Mouse (Mus musculus): ENCODE results near the gene Duox2. TPM values are rescaled to one million over a fixed set of nuclear protein-coding genes. Genes with fewer than 3 reads are reported as not detected.

Gene Duox2
- polyA plus RNA-seq, 1 experiment from 2014 or later, result not detected

DNA sequence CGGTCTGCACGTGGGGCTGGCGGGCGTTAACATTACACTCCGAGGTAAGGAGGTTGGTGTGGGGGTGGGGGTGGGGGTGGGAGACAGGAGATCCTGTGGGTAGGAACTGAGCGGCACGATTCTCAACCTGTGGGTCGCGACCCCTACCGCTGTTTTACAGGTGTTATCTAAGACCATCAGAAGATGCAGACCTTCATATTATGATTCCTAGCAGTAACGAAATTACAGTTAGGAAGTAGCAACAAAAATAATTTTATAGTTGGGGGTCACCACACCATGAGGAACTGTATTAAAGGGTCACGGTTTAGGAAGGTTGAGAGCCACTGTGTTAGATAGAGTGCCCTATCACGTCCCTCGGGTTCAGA lies 2.4 kb upstream of the Duox2 start:
- Histone ChIP-seq H3K27ac (no peak overlapping the region), H3K4me2 (replicated peaks) (peak overlapping the region; percentile 87), H3K27me3 (replicated peaks) (peaks cover 76% of the 10 kb centered on the region), H3K9ac (no peak overlapping the region), H3K4me1 (replicated peaks) (peaks cover 39% of the 10 kb centered on the region), H3K36me3 (no peaks in the 10 kb centered on the region), H3K9me3 (no peaks in the 10 kb centered on the region), H3K4me3 (replicated peaks) (peak overlapping the region; percentile 40)
- no peak for ATAC-seq
- 5% methylated on average over 14 of the region's 14 CpGs for WGBS

DNA sequence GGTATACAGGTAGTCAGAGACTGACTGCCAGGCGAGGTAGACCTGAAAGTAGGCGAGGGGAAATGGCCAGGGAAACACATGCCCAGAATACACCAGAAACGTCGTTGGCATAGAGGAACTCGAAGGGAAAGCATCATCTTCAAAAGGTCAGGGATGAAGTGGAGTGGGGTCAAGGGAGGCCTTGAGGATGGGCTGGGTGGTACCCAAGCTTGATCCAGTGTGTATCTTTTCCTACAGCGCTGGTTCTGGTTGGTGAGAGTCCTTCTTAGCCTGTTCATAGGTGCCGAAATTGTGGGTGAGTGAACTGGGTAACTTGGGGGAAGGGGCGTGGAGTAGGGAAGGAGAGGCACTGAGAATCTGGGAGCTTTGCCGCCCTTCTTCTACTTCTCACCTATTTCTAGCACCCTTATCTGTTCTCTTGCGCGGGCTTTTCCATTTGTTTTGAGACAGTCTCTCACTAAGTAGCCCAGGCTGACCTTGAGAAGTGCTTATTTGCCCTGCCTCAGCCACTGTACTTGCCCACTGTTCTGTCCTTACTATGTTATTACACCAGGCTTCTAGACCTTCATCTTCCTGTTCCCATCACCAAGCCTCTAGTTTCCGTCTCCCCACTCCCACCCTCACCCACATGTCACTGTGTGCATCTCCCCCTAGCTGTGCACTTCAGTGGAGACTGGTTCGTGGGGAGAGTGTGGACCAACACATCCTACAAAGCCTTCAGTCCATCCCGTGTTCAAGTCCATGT lies 1.8 kb upstream of the Duox2 start:
- Histone ChIP-seq H3K9me3 (no peaks in the 10 kb centered on the region), H3K36me3 (no peaks in the 10 kb centered on the region), H3K27me3 (replicated peaks) (peaks cover 77% of the 10 kb centered on the region), H3K4me1 (replicated peaks) (peaks cover 39% of the 10 kb centered on the region), H3K27ac (no peak overlapping the region), H3K9ac (no peak overlapping the region), H3K4me2 (replicated peaks) (0 out of 2 replicates have a peak overlapping the region, but pooled peaks have one; percentile 87), H3K4me3 (replicated peaks) (no peak overlapping the region)
- ATAC-seq, result no peak
- 19% methylated on average over 14 of the region's 14 CpGs for WGBS

DNA sequence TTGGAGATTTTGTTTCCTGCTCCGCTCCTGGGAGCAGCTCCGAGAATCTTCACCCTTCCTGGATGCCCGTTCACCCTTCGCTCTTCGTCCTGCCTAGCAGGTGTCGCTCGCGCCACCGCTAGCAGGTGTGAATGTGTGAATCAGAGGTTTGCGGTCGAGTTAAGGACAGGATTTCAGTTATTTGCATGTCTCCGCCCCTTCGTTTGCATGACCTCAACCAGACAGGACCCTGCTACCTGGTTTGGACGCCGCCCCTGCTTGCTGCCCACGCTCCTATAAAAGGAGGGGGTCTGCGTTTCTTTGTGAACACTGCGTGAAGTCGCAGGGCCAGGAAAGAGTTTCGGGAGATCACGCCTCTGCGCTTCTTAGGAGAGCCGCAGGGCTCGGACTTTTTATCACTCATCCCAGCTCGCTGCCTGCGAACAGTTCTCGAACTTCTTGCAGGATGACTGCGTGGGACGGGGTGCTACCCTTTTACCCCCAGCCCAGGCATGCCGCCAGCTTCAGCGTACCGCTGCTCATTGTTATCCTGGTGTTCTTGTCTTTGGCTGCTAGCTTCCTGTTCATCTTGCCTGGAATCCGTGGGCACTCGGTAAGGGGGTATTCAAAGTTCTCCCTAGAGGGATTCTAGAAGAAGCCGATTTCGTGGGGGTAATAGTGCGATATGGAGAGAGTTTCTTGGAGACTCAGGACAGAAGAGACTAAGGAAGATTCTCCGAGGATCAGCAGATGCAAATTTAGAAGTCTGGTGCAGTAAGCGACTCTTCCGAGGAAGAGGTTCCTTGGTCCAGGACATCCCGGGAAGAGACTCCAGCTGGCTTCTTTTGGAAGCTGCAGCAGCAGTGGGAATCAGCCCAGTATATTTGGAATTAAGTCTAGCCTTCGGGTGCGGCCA lies 594 bp upstream of the Duox2 start, which contains the start of gene Duoxa2:
Duoxa2 (plus strand) TSS at position 305 of the 895 bp plus-strand sequence.
- H3K4me3 ChIP-seq (replicated peaks), result peak within 1 kb of the TSS; percentile 29
- H3K27ac ChIP-seq, result no peak within 1 kb of the TSS
- no peaks in the 10 kb centered on the region for H3K36me3 ChIP-seq
- peaks cover 80% of the 10 kb centered on the region for H3K27me3 ChIP-seq (replicated peaks)
- WGBS, result 2% methylated on average over 43 of the region's 43 CpGs
- peak within 1 kb of the TSS; percentile 67 for H3K4me2 ChIP-seq (replicated peaks)
- no peak within 1 kb of the TSS for H3K9ac ChIP-seq
- ATAC-seq, result 0 out of 2 replicates have a peak, but pooled peaks have one; percentile 15
- H3K4me1 ChIP-seq (replicated peaks), result peaks cover 39% of the 10 kb centered on the region
- H3K9me3 ChIP-seq, result no peaks in the 10 kb centered on the region

DNA sequence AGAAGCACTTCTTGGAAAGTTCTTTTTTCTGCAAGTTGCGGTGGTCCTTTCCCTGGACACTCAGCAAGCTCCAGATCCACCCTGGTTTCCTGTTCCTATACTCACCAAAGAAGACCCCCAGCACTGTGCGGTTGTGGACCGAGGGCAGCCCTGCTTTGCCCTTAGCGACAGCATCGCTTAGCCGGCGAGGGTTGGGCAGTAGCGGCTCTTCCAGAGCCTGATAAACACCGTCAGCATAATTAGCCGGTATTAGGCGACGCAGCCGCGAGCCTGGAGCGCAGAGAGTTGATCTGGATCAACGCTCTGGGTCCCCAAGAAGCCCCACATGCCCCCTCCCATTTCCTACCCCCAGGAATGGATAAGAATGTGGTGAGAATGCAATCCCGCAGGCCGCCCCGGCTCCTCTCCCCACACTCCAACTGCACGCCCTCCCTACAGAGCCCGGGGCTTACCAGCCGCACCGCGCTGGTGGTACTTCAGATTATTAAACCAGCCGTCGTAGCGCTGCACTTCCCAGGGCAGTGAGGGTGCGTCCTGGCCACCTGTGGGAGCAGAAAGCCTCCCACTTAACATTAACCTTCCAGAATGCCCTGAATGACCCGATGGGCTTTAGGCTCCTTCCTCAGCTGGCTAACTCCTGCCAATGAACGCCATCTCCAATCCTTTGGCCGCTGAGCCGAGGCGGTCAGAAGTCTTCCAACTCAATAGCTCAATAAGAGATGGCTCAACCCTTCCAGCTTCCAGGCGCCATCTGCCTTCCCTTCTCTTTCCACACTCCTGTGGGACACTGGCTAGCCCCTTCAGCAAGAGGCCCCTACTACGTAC lies 766 bp downstream of the Duox2 start:
- Histone ChIP-seq H3K27me3 (replicated peaks) (peaks cover 87% of the 10 kb centered on the region), H3K27ac (no peak overlapping the region), H3K9me3 (no peaks in the 10 kb centered on the region), H3K9ac (no peak overlapping the region), H3K4me2 (replicated peaks) (peak overlapping the region; percentile 34), H3K4me1 (replicated peaks) (peaks cover 39% of the 10 kb centered on the region), H3K4me3 (replicated peaks) (peak overlapping the region; percentile 18; the same call in 1 of the 2 replicates), H3K36me3 (no peaks in the 10 kb centered on the region)
- no peak for ATAC-seq
- WGBS, result 2% methylated on average over 35 of the region's 35 CpGs

DNA sequence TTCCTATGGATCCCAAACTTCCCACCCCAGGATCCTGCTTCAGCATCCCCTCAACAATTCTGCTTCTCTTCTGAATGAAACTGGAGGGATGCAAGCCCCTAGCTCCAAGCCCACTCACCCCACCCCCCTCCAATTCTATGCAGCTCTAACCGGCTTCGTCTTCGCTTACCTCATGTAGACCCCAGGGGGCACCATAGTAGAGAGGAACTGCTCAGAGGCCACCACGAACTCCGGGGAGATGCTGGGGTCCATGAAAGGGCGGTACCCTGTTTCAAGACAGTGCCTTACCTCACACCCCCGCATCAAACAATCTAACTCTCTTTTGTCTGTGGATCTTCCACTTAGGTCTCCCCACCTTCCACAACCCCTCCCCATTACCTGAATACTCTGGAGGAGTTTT lies 3.3 kb downstream of the Duox2 start:
- no peak for ATAC-seq
- Histone ChIP-seq H3K36me3 (no peaks in the 10 kb centered on the region), H3K27ac (no peak overlapping the region), H3K9ac (no peak overlapping the region), H3K4me3 (replicated peaks) (no peak overlapping the region), H3K9me3 (no peaks in the 10 kb centered on the region), H3K27me3 (replicated peaks) (peaks cover 61% of the 10 kb centered on the region), H3K4me1 (replicated peaks) (peaks cover 22% of the 10 kb centered on the region), H3K4me2 (replicated peaks) (no peak overlapping the region)
- 2% methylated on average over 7 of the region's 7 CpGs for WGBS

DNA sequence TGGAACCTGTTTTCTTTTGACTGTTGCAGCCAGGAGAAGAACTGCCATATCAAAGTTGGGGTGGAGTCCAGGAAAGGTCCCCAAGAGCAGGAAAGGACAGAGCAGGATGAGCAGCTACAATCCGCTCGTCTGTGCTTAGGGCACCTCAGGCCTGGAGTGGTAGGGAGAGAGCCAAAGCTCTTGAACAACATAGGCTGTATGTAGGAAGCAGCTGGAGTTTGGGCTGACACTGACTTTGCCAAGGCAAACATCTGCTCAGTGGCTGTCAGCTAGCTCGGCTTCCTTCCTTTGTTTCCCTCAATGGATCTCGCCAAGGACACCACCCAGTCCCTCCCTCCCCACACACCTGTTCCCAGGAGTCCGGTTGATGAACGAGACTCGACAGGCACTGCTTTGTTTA lies 12.1 kb downstream of the Duox2 start:
- no peaks in the 10 kb centered on the region for H3K4me1 ChIP-seq (replicated peaks)
- H3K9me3 ChIP-seq, result no peaks in the 10 kb centered on the region
- no peak overlapping the region for H3K4me2 ChIP-seq (replicated peaks)
- H3K4me3 ChIP-seq (replicated peaks), result no peak overlapping the region
- no peak overlapping the region for H3K9ac ChIP-seq
- H3K27me3 ChIP-seq (replicated peaks), result no peaks in the 10 kb centered on the region
- H3K27ac ChIP-seq, result no peak overlapping the region
- no peak for ATAC-seq
- no peaks in the 10 kb centered on the region for H3K36me3 ChIP-seq
- 41% methylated on average over 7 of the region's 7 CpGs for WGBS

DNA sequence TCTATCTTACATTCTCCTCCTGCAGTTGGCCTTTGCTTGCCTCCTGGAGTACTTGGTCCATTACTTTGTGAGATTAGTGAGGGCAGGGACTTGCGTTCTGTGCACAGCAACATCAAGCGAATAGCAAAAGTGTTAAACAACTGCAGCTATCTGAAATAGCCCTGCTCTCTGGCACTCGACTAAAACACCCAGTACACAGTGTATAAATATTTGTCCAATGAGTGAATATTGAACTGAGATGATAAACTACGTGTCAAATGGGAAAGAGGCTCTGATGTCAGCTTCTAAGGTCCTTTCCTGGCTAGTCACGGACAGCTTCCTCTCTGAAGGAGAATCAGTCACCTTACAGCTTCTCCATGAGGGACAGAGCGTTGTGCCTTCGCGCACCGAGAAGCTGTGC lies 14.2 kb downstream of the Duox2 start:
- H3K27me3 ChIP-seq (replicated peaks), result no peaks in the 10 kb centered on the region
- H3K9ac ChIP-seq, result no peak overlapping the region
- H3K9me3 ChIP-seq, result no peaks in the 10 kb centered on the region
- 66% methylated on average over 9 of the region's 9 CpGs for WGBS
- H3K27ac ChIP-seq, result no peak overlapping the region
- H3K4me3 ChIP-seq (replicated peaks), result no peak overlapping the region
- no peaks in the 10 kb centered on the region for H3K36me3 ChIP-seq
- H3K4me2 ChIP-seq (replicated peaks), result no peak overlapping the region
- no peaks in the 10 kb centered on the region for H3K4me1 ChIP-seq (replicated peaks)
- no peak for ATAC-seq

DNA sequence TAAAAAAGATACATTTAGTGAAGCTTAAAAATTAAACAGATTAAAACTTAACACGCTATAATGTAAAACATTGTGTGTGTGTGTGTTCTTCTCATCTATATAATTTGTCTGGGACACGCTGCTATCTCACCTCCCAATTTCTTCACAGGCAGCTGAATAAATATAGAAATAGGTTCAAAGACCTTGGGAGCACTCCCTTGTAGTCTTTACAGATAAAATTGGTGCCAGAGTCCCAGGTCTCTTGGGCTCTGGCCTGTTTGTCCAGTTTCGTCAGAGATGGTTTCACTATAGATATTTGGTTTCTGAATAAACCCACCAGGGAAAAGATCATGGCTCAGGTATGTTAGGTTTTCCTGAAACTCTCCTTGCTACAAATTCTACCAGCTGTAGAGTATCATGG lies 19.5 kb downstream of the Duox2 start:
- WGBS, result 70% methylated on average over 3 of the region's 3 CpGs
- Histone ChIP-seq H3K27me3 (replicated peaks) (no peaks in the 10 kb centered on the region), H3K9me3 (no peaks in the 10 kb centered on the region), H3K4me2 (replicated peaks) (no peak overlapping the region), H3K27ac (no peak overlapping the region), H3K4me1 (replicated peaks) (no peaks in the 10 kb centered on the region), H3K9ac (no peak overlapping the region), H3K4me3 (replicated peaks) (no peak overlapping the region), H3K36me3 (no peaks in the 10 kb centered on the region)
- ATAC-seq, result peak; percentile 31; the same call in 1 of the 2 replicates

DNA sequence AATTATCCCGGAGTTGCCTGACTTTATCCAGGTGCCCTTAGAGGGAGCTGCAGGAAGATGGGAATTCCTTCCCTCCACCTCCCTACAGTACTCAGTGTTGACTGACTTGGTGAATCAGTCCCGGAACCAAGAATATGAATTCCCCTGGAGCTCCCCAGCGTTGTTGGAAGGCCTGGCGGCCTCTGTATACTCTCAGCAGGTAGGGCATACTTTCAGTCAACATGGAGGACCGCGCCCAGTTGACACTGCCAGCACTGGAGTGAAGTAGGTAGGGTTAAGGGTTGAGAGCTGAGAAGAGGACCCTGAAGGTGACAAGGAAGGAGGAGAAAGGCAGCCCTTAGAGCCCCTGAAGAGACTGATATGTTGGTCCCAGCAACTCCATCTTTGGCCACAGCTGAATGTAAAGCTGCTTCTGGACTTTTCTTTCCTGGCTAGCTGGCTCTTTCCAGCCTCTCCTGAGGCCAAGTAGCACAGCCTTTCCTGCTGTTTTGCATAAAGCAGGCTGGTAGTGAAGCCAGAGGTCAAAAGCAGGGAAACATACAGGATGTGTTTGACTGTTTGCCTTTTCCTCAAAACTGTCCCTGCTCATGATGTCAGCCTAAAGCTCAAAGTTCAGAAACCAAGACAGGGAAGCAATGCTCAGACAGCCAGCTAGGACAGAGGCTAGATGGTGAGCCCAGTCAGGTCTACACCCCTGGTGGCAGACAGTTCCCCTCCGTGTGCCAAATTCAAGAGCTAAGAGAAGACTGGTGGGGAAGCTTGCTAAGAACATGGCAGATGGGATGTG lies 31.6 kb downstream of the Duox2 start:
- Histone ChIP-seq H3K36me3 (no peaks in the 10 kb centered on the region), H3K4me1 (replicated peaks) (0 out of 2 replicates have a peak, but pooled peaks cover 5% of the 10 kb centered on the region), H3K4me3 (replicated peaks) (no peak overlapping the region), H3K27ac (no peak overlapping the region), H3K27me3 (replicated peaks) (no peaks in the 10 kb centered on the region), H3K4me2 (replicated peaks) (no peak overlapping the region), H3K9me3 (no peaks in the 10 kb centered on the region), H3K9ac (no peak overlapping the region)
- 82% methylated on average over 7 of the region's 7 CpGs for WGBS
- peak; percentile 73 for ATAC-seq

DNA sequence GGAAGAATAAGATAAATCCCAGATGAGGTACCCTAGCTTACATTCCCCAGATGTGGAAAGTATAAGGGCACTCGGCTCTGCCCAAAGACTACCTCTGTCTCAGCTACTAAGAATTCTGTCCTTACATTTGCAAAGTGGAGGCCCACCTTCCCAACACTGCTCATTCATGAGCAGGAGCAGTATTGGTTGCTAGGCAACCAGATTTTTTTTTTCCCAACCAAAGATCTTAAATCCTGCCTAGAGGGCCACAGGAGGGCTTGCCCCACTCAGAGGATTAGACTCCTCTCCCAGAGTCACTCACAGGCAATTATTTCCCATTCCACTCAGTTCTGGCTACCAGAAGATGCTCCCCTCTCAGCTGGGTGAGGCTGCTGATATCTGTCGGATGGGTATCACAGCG lies 33.6 kb downstream of the Duox2 start:
- no peak overlapping the region for H3K9ac ChIP-seq
- no peak for ATAC-seq

DNA sequence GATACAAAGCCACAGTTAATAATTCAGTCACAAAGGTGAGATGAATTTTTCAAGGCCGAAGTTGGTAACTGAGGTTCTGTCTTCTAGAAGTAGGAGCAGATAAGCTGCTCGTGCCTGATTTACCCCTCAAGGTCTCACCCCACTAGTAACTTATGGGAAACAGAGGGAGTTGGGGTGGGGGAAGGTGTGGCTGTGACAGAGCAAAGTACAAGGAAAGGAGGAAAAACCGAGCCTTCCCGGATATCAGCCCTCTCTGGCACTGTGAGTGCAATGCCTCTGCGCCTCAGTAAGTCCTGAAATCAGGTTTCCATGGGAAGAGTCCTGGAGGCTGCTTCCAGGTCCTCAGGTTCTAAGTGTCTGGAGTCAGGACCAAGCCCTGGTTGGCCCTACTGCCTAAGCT lies 37.5 kb downstream of the Duox2 start:
- Histone ChIP-seq H3K27me3 (replicated peaks) (no peaks in the 10 kb centered on the region), H3K9ac (no peak overlapping the region), H3K4me2 (replicated peaks) (no peak overlapping the region), H3K27ac (peak overlapping the region; percentile 66), H3K4me1 (replicated peaks) (peaks cover 3% of the 10 kb centered on the region; the same call in 1 of the 2 replicates), H3K36me3 (no peaks in the 10 kb centered on the region), H3K9me3 (no peaks in the 10 kb centered on the region), H3K4me3 (replicated peaks) (no peak overlapping the region)
- peak; percentile 96 for ATAC-seq
- 61% methylated on average over 5 of the region's 5 CpGs for WGBS

More for the DNA sequence above, 33.6 kb downstream of the Duox2 start:
- Histone ChIP-seq H3K4me3 (replicated peaks) (no peak overlapping the region), H3K9me3 (no peaks in the 10 kb centered on the region), H3K4me1 (replicated peaks) (peaks cover 8% of the 10 kb centered on the region; the same call in 1 of the 2 replicates), H3K4me2 (replicated peaks) (no peak overlapping the region), H3K27ac (no peak overlapping the region), H3K36me3 (no peaks in the 10 kb centered on the region), H3K27me3 (replicated peaks) (no peaks in the 10 kb centered on the region)
- WGBS, result 74% methylated on average over 3 of the region's 3 CpGs

All from intestine, embryonic 15.5 days (tissue).